Mouse (Mus musculus) induced T-regulatory cell, adult 2 months (primary cell): ENCODE measurements around the gene Bcar1.

Experiments used
- DNase-seq: peaks from one replicate; pipeline ENCODE4 v3.0.0-alpha.2; 2012; ENCODE audit warnings: low read depth

Gene Bcar1

GRCm38 (mm10) chr8:111676237-111676636, 67.4 kb downstream of the Bcar1 start:
- peak; percentile 64 for DNase-seq

GRCm38 (mm10) chr8:111666751-111667150, 76.9 kb downstream of the Bcar1 start:
- DNase-seq, result no peak

GRCm38 (mm10) chr8:111662473-111662872, 81.1 kb downstream of the Bcar1 start:
- DNase-seq, result peak; percentile 71
